ENCODE assay signal across 8 mouse cellular contexts in genomic region chr15:99456338-99456962, GRCm38 (mm10). TPM values are rescaled to one million over a fixed set of nuclear protein-coding genes. Genes with fewer than 3 reads are reported as not detected.
DNase-seq lines count a peak whose midpoint lies in the region; ATAC-seq and TF ChIP-seq lines count a peak whose summit lies in the region.

No protein-coding gene starts in this region.

- ATAC-seq in forebrain, embryonic 13.5 days = no peak
- ATAC-seq in limb, embryonic 11.5 days (ENCODE audit: insufficient number of reproducible peaks, low FRiP score, low TSS enrichment, low read depth) = no peak
- no peak for ATAC-seq in neural tube, embryonic 12.5 days (ENCODE audit: low FRiP score, low read depth)

- no peak for TF ChIP-seq POLR2A in thymus, adult 2 months (IDR thresholded peaks at IDR 0.05; ENCODE audit: control insufficient read depth, extremely low read depth, insufficient read depth, low read length, poor library complexity)

- no peak overlapping the region for H3K27ac ChIP-seq in thymus, adult 2 months (ENCODE audit: control insufficient read depth, insufficient read depth, low read length)
- H3K27ac ChIP-seq in forebrain, embryonic 13.5 days = peak overlapping the region; percentile 89
- peak overlapping the region; percentile 85; the same call in 1 of the 2 replicates for H3K27ac ChIP-seq in limb, embryonic 11.5 days (replicated peaks; ENCODE audit: low read depth, low read length)
- H3K27ac ChIP-seq in neural tube, embryonic 12.5 days = peak overlapping the region; percentile 72

- no peaks in the 10 kb centered on the region for H3K9me3 ChIP-seq in forebrain, embryonic 13.5 days (replicated peaks)
- H3K9me3 ChIP-seq in limb, embryonic 11.5 days (ENCODE audit: control insufficient read depth, low read length) = no peaks in the 10 kb centered on the region
- H3K9me3 ChIP-seq in neural tube, embryonic 12.5 days = no peaks in the 10 kb centered on the region

- peak overlapping the region; percentile 80 for H3K9ac ChIP-seq in forebrain, embryonic 13.5 days
- peak overlapping the region; percentile 78 for H3K9ac ChIP-seq in limb, embryonic 11.5 days (ENCODE audit: low read length)
- peak overlapping the region; percentile 78 for H3K9ac ChIP-seq in neural tube, embryonic 12.5 days

- DNase-seq in thymus, adult 2 months = no peak
- DNase-seq in thymus, postnatal 10 days (ENCODE audit: low spot score in 2 of 2) = no peak
- no peak for DNase-seq in limb, embryonic 11.5 days (ENCODE audit: low spot score)
- no peak for DNase-seq in T-cell, adult 2 months (ENCODE audit: low spot score)
- no peak for DNase-seq in thymus, adult 18-20 months
- no peak for DNase-seq in urinary bladder, adult 18-20 months (ENCODE audit: low spot score in 2 of 2)

- H3K4me2 ChIP-seq in forebrain, embryonic 13.5 days = peak overlapping the region; percentile 87
- H3K4me2 ChIP-seq in limb, embryonic 11.5 days (ENCODE audit: low read depth, severe bottlenecking) = peak overlapping the region; percentile 68
- H3K4me2 ChIP-seq in neural tube, embryonic 12.5 days (replicated peaks) = peak overlapping the region; percentile 86

- H3K4me1 ChIP-seq in thymus, adult 2 months (replicated peaks; ENCODE audit: control insufficient read depth, insufficient read depth, low read length) = peaks cover 26% of the 10 kb centered on the region
- peaks cover 50% of the 10 kb centered on the region for H3K4me1 ChIP-seq in forebrain, embryonic 13.5 days
- peaks cover 23% of the 10 kb centered on the region for H3K4me1 ChIP-seq in limb, embryonic 11.5 days (ENCODE audit: control insufficient read depth, insufficient read depth, low read length)
- H3K4me1 ChIP-seq in neural tube, embryonic 12.5 days = peaks cover 49% of the 10 kb centered on the region

- 49% methylated on average over 7 of the region's 7 CpGs for WGBS in thymus, adult 2 months
- 12% methylated on average over 7 of the region's 7 CpGs for WGBS in forebrain, embryonic 13.5 days
- WGBS in limb, embryonic 11.5 days = 30% methylated on average over 7 of the region's 7 CpGs
- WGBS in neural tube, embryonic 12.5 days = 16% methylated on average over 7 of the region's 7 CpGs

- no peak for TF ChIP-seq CTCF in thymus, adult 2 months (IDR thresholded peaks at IDR 0.05; ENCODE audit: borderline replicate concordance, control insufficient read depth, extremely low read depth, insufficient read depth, low read length, poor library complexity)

- H3K27me3 ChIP-seq in thymus, adult 2 months (ENCODE audit: control insufficient read depth, insufficient read depth, low read length) = no peaks in the 10 kb centered on the region
- no peaks in the 10 kb centered on the region for H3K27me3 ChIP-seq in forebrain, embryonic 13.5 days
- no peaks in the 10 kb centered on the region for H3K27me3 ChIP-seq in limb, embryonic 11.5 days (ENCODE audit: control insufficient read depth, insufficient read depth, low read length)
- H3K27me3 ChIP-seq in neural tube, embryonic 12.5 days (replicated peaks) = no peaks in the 10 kb centered on the region

- H3K4me3 ChIP-seq in thymus, adult 2 months (ENCODE audit: control insufficient read depth, insufficient read depth, low read length) = peak overlapping the region; percentile 70
- H3K4me3 ChIP-seq in forebrain, embryonic 13.5 days = peak overlapping the region; percentile 84
- peak overlapping the region; percentile 88 for H3K4me3 ChIP-seq in limb, embryonic 11.5 days (ENCODE audit: low read depth, low read length)
- peak overlapping the region; percentile 79 for H3K4me3 ChIP-seq in neural tube, embryonic 12.5 days

- no peaks in the 10 kb centered on the region for H3K36me3 ChIP-seq in thymus, adult 2 months (ENCODE audit: control insufficient read depth, insufficient read depth, low read length)
- 0 out of 2 replicates have a peak, but pooled peaks cover 9% of the 10 kb centered on the region for H3K36me3 ChIP-seq in forebrain, embryonic 13.5 days (ENCODE audit: poor library complexity, severe bottlenecking)
- H3K36me3 ChIP-seq in limb, embryonic 11.5 days (ENCODE audit: control insufficient read depth, insufficient read depth, low read length) = no peaks in the 10 kb centered on the region
- peaks cover 3% of the 10 kb centered on the region; the same call in 1 of the 2 replicates for H3K36me3 ChIP-seq in neural tube, embryonic 12.5 days

RNA-seq across cellular contexts. Expression of gene Nckap5l, which starts 1.1 kb away (rescaled TPM):
- 48.1 and 48.6 TPM in 2 replicates for polyA plus RNA-seq in thymus, adult 2 months (2012; rRNA removed)
- polyA plus RNA-seq in forebrain, embryonic 13.5 days (2015; fragmentation: Nextera tagmentation; extraction: Ambion mirVana) = 9.3 and 13.4 TPM in 2 replicates
- polyA plus RNA-seq in limb, embryonic 11.5 days (2014; fragmentation: Nextera tagmentation; extraction: Ambion mirVana) = 14.2 and 15.6 TPM in 2 replicates
- polyA plus RNA-seq in neural tube, embryonic 12.5 days (2016; fragmentation: Nextera tagmentation; extraction: Ambion mirVana) = 15.4 and 17.2 TPM in 2 replicates

RNA-seq across cellular contexts. Expression of gene Bcdin3d, which starts 18.1 kb away (rescaled TPM):
- 12.4 and 13.7 TPM in 2 replicates for polyA plus RNA-seq in thymus, adult 2 months (2012; rRNA removed)
- 24.7 and 25.4 TPM in 2 replicates for polyA plus RNA-seq in forebrain, embryonic 13.5 days (2015; fragmentation: Nextera tagmentation; extraction: Ambion mirVana)
- polyA plus RNA-seq in limb, embryonic 11.5 days (2014; fragmentation: Nextera tagmentation; extraction: Ambion mirVana) = 17.8 and 20.2 TPM in 2 replicates
- polyA plus RNA-seq in neural tube, embryonic 12.5 days (2016; fragmentation: Nextera tagmentation; extraction: Ambion mirVana) = 17.0 and 17.4 TPM in 2 replicates
